Mouse (Mus musculus): Measurements from ENCODE around the gene Gm11939.

GRCm38 (mm10) chr11:99562580-99562979, 3.3 kb upstream of the Gm11939 start:
- TF ChIP-seq POLR2A (IDR thresholded peaks at IDR 0.05; ENCODE audit: insufficient read depth, low read length) (no peak), CTCF (IDR thresholded peaks at IDR 0.05; ENCODE audit: low read depth, low read length) (no peak), EP300 (IDR thresholded peaks at IDR 0.05; ENCODE audit: insufficient read depth, low read depth, low read length) (no peak)
